In genomic region chr11:86967506-86967905, GRCm38 (mm10) we compare ENCODE assay signal across 20 mouse cellular contexts. TPM values are rescaled to one million over a fixed set of nuclear protein-coding genes. Genes with fewer than 3 reads are reported as not detected.
DNase-seq lines count a peak whose midpoint lies in the region; ATAC-seq lines count a peak whose summit lies in the region.
"Had no signal": no experiment of that assay in that cellular context is flagged by ENCODE, and none has a peak within 500 bp of the region (broad histone marks: within the 10 kb centered on the region; RNA-seq: fewer than 3 reads in every experiment).

No protein-coding gene starts in this region.

- peak overlapping the region; percentile 29; the same call in 1 of the 2 replicates for H3K27ac ChIP-seq in heart, embryonic 10.5 days
- peak overlapping the region; percentile 68 for H3K27ac ChIP-seq in lung, embryonic 15.5 days
- H3K27ac ChIP-seq: liver, embryonic 15.5 days had no signal

- intact Hi-C loops in heart, postnatal 25 days (cut with DNase I): no loop called here

- WGBS in heart, embryonic 10.5 days: 87% methylated on average over 9 of the region's 9 CpGs
- WGBS in lung, embryonic 15.5 days: 77% methylated on average over 9 of the region's 9 CpGs

- H3K27me3 ChIP-seq in heart, embryonic 10.5 days (ENCODE audit: insufficient read depth, poor library complexity, severe bottlenecking): no peaks in the 10 kb centered on the region
- H3K27me3 ChIP-seq in lung, embryonic 15.5 days: no peaks in the 10 kb centered on the region
- H3K27me3 ChIP-seq: hindbrain, embryonic 12.5 days; liver, embryonic 15.5 days had no signal

- peaks cover 63% of the 10 kb centered on the region for H3K4me1 ChIP-seq in heart, embryonic 10.5 days
- peaks cover 44% of the 10 kb centered on the region for H3K4me1 ChIP-seq in lung, embryonic 15.5 days

- H3K36me3 ChIP-seq in heart, embryonic 10.5 days: peaks cover 58% of the 10 kb centered on the region
- H3K36me3 ChIP-seq in lung, embryonic 15.5 days: no peaks in the 10 kb centered on the region; the same call in 1 of the 2 replicates
- H3K36me3 ChIP-seq: hindbrain, embryonic 12.5 days; liver, embryonic 15.5 days had no signal

- DNase-seq in heart, embryonic 10.5 days (ENCODE audit: low spot score): no peak
- DNase-seq in heart, postnatal 25 days (ENCODE audit: low spot score): no peak
- peak; percentile 36 for DNase-seq in induced T-regulatory cell, adult 2 months (ENCODE audit: low read depth)
- DNase-seq in urinary bladder, adult 2 months (ENCODE audit: low spot score): no peak
- DNase-seq: cerebellum, adult 8-10 months; gastrocnemius, postnatal 36 days; heart, postnatal 10 days; kidney, postnatal 4 days; layer of hippocampus, adult 9-11 months; right cerebral cortex, postnatal 14 days had no signal

- no peak overlapping the region for H3K9ac ChIP-seq in lung, embryonic 15.5 days
- H3K9ac ChIP-seq: hindbrain, embryonic 12.5 days; liver, embryonic 15.5 days had no signal

- H3K9me3 ChIP-seq in heart, embryonic 10.5 days: no peaks in the 10 kb centered on the region
- no peaks in the 10 kb centered on the region for H3K9me3 ChIP-seq in lung, embryonic 15.5 days
- H3K9me3 ChIP-seq: G1E; hindbrain, embryonic 12.5 days; liver, embryonic 15.5 days had no signal

- ATAC-seq in lung, embryonic 15.5 days (ENCODE audit: borderline replicate concordance, extremely low read depth, low FRiP score, low TSS enrichment): no peak
- peak; percentile 21; the same call in 1 of the 2 replicates for ATAC-seq in megakaryocyte, adult 5-6 weeks (ENCODE audit: poor library complexity, severe bottlenecking)
- ATAC-seq in frontal cortex, adult (ENCODE audit: low TSS enrichment): no peak
- ATAC-seq: forebrain, embryonic 14.5 days; inflammation-experienced regulatory T-cells, adult 6 months; midbrain, embryonic 16.5 days had no signal

- no peak overlapping the region for H3K4me3 ChIP-seq in heart, embryonic 10.5 days
- no peak overlapping the region for H3K4me3 ChIP-seq in lung, embryonic 15.5 days
- H3K4me3 ChIP-seq: erythroblast, embryonic 14.5 days; hindbrain, embryonic 12.5 days; liver, embryonic 15.5 days had no signal

- no peak overlapping the region for H3K4me2 ChIP-seq in lung, embryonic 15.5 days
- H3K4me2 ChIP-seq: hindbrain, embryonic 12.5 days; liver, embryonic 15.5 days had no signal

RNA-seq across cellular contexts. Expression of gene Ypel2, which starts 26.0 kb away (rescaled TPM):
- 13.0 and 21.5 TPM in 2 replicates for polyA plus RNA-seq in heart, embryonic 10.5 days (2016; fragmentation: Nextera tagmentation; extraction: Ambion mirVana)
- total RNA-seq in heart, postnatal 25 days (2021): 10 to 100 TPM; 16.2 to 35.4 TPM
- 9.0 and 9.4 TPM in 2 replicates for polyA plus RNA-seq in lung, embryonic 15.5 days (2015; fragmentation: Nextera tagmentation; extraction: Ambion mirVana)
- total RNA-seq in megakaryocyte, adult 5-6 weeks (2015): 6.7 and 7.5 TPM in 2 replicates
- total RNA-seq in megakaryocyte, adult 5-6 weeks (2017): 5.6 and 6.9 TPM in 2 replicates
- 21.6 and 21.8 TPM in 2 replicates for polyA plus RNA-seq in urinary bladder, adult 2 months (2012; rRNA removed)
